Mouse (Mus musculus) embryonic fibroblast, embryonic 13.5 days (primary cell): ENCODE results near the gene Sept9. TPM values are rescaled to one million over a fixed set of nuclear protein-coding genes. Genes with fewer than 3 reads are reported as not detected.
A peak's percentile ranks its signal among the peaks of the same experiment; 100 is the strongest.

Source experiments
- H3K27ac ChIP-seq: 2 replicates; pipeline ENCODE4 v1.5.1; 2012; ENCODE audit warnings: low read length, control low read depth, inconsistent platforms; ENCODE audit not compliant: insufficient read depth
- H3K4me1 ChIP-seq: 2 replicates; pipeline ENCODE4 v1.6.1; 2011; ENCODE audit warnings: low read length; ENCODE audit not compliant: control insufficient read depth, insufficient read depth
- H3K4me3 ChIP-seq: 2 replicates; pipeline ENCODE4 v1.5.1; 2011; ENCODE audit warnings: mild to moderate bottlenecking, control low read depth, low read length; ENCODE audit not compliant: insufficient read depth
- CTCF ChIP-seq: IDR thresholded peaks from 2 replicates; pipeline ENCODE4 v1.5.1; 2011; ENCODE audit warnings: mild to moderate bottlenecking, control low read depth, low read length, moderate library complexity, borderline replicate concordance; ENCODE audit not compliant: insufficient read depth
- POLR2A ChIP-seq: IDR thresholded peaks from 2 replicates; pipeline ENCODE4 v1.6.1; 2011; ENCODE audit warnings: low read depth, mild to moderate bottlenecking, control low read depth, low read length, moderate library complexity
- polyA plus RNA-seq: library from polyadenylated mRNA; stranded (reverse); fragments of >200 nt; gene quantifications from 2 replicates; pipeline ENCODE4 v1.2.4, GENCODE M21; 2011; ENCODE audit warnings: low read depth; ENCODE audit not compliant: missing spikeins, insufficient read length

Sept9 gene
- polyA plus RNA-seq, 1 experiment, result 198 TPM

- H3K27ac ChIP-seq, result no peak overlapping the region
- peaks cover 2% of the 10 kb centered on the region; the same call in 1 of the 2 replicates for H3K4me1 ChIP-seq
- no peak for TF ChIP-seq POLR2A
- no peak for TF ChIP-seq CTCF
- no peak overlapping the region for H3K4me3 ChIP-seq
Observed at GRCm38 (mm10) chr11:117160791-117161190, 38.7 kb upstream of the Sept9 start.

- TF ChIP-seq CTCF (no peak), POLR2A (no peak)
Observed at GRCm38 (mm10) chr11:117161574-117161973, 37.9 kb upstream of the Sept9 start.

DNA sequence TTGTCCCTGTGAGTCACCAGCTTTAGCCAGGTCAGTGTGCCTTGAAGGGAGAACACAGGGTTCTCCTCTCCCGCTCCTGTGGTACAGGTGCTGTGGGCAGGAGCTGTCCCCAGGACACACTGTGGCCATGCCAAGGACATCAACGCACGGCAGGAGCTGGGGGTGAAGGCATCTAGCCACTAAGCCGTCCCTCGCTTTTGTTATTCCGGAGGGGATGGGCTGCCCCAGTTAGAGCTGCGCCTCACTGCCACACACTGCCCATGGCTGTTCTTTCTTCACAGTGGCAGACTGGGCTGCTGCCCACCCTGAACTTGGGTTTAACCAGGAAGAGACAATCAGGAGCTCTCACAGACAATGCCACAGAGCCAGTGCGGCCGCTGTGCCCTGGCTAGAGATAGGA, 36.4 kb upstream of the Sept9 start:
- Histone ChIP-seq H3K27ac (no peak overlapping the region), H3K4me1 (peaks cover 2% of the 10 kb centered on the region; the same call in 1 of the 2 replicates), H3K4me3 (no peak overlapping the region)
- TF ChIP-seq POLR2A, result no peak
- TF ChIP-seq CTCF, result no peak

More at GRCm38 (mm10) chr11:117161574-117161973, 37.9 kb upstream of the Sept9 start:
- no peak overlapping the region for H3K4me3 ChIP-seq
- no peak overlapping the region for H3K27ac ChIP-seq
- H3K4me1 ChIP-seq, result peaks cover 2% of the 10 kb centered on the region; the same call in 1 of the 2 replicates

GRCm38 (mm10) chr11:117163771-117164170, 35.7 kb upstream of the Sept9 start:
- Histone ChIP-seq H3K4me3 (no peak overlapping the region), H3K4me1 (peaks cover 2% of the 10 kb centered on the region; the same call in 1 of the 2 replicates), H3K27ac (no peak overlapping the region)
- TF ChIP-seq CTCF, result no peak
- no peak for TF ChIP-seq POLR2A

GRCm38 (mm10) chr11:117168278-117169087, 31.0 kb upstream of the Sept9 start:
- Histone ChIP-seq H3K4me3 (no peak overlapping the region), H3K27ac (no peak overlapping the region), H3K4me1 (no peaks in the 10 kb centered on the region)
- TF ChIP-seq CTCF, result no peak
- TF ChIP-seq POLR2A, result no peak

GRCm38 (mm10) chr11:117169088-117169635, 30.3 kb upstream of the Sept9 start:
- no peak for TF ChIP-seq POLR2A
- no peak for TF ChIP-seq CTCF

DNA sequence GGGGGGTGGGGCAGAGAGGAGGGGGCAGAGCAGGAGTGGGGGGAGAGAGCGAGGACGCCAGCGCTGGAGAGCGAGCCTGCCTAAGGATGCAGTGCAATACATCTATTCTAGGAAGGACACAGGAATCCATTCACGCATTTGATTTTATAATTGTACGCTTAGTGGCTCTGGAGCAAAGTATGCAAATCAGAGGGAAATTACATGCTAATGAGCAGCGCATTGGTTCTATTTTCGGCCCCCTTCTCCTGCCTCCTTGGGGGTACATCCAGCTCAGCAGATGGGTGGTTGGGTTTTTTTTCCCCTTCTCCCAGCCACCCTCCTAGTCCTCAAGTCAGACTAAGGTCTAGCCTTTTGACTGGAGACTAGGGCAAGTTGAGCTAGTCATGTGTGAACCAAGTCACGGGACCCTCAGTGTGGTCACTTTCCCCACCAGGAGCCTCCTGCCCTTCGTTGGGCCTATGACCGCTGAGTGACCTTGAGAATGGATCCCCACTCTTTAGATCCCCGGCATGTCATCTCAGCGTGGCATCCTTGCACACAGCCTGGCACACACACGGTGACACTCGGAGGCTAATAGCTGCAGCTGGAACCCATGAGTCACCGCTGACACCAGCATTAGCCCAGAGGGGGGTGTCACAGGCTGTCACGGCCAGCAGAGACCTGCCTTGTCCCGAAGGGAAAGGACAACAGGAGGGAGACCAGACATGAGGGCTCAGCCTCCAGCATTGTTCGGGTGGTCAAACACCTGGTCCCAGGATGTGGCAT, 29.5 kb upstream of the Sept9 start:
- Histone ChIP-seq H3K4me1 (no peaks in the 10 kb centered on the region), H3K27ac (no peak overlapping the region), H3K4me3 (no peak overlapping the region)
- TF ChIP-seq CTCF (no peak), POLR2A (no peak)

More at GRCm38 (mm10) chr11:117169088-117169635, 30.3 kb upstream of the Sept9 start:
- Histone ChIP-seq H3K4me3 (no peak overlapping the region), H3K27ac (no peak overlapping the region), H3K4me1 (no peaks in the 10 kb centered on the region)

DNA sequence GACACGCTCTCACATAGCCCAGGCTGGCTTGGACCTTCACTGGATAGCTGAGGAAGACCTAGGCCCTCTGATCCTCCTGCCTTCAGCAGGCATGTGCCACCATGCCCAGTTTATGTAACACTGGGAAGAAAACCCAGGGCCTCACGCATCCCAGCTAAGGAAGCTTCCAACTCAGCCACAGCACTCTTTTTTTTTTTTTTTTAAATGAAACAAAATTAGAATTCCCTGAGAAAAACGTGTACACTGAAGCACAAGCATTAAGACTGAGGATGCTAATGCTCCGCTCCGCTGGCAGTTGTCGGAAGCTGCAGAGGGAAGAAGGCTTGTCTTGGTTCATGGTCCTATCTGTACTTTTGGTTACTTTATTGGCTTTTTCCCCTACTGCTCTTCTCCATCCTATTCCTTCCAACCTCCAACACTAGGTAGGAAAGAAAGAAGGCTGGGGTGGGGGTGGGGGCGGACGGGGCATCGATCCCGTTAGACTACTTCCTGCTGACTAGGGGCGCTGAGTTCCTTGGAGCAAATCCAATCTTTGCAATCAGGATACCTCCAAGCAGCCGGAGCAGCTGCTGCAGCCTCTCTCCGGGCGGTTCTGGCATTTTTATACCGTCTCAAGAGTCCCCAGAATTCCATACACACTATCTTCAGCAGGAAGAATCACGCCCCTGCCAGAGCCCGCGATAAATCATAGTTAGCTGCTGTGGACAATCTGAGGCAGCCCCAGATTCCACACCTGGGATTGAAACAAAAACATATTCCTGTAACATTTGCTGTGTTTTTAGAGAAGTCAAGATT, 25.2 kb upstream of the Sept9 start:
- TF ChIP-seq CTCF (no peak), POLR2A (no peak)
- Histone ChIP-seq H3K4me1 (no peaks in the 10 kb centered on the region), H3K27ac (peak overlapping the region; percentile 14; the same call in 1 of the 2 replicates), H3K4me3 (peak overlapping the region; percentile 20)

GRCm38 (mm10) chr11:117174924-117175323, 24.5 kb upstream of the Sept9 start:
- Histone ChIP-seq H3K4me1 (no peaks in the 10 kb centered on the region), H3K4me3 (peak overlapping the region; percentile 20), H3K27ac (peak overlapping the region; percentile 14; the same call in 1 of the 2 replicates)
- TF ChIP-seq POLR2A (peak; percentile 59), CTCF (no peak)

DNA sequence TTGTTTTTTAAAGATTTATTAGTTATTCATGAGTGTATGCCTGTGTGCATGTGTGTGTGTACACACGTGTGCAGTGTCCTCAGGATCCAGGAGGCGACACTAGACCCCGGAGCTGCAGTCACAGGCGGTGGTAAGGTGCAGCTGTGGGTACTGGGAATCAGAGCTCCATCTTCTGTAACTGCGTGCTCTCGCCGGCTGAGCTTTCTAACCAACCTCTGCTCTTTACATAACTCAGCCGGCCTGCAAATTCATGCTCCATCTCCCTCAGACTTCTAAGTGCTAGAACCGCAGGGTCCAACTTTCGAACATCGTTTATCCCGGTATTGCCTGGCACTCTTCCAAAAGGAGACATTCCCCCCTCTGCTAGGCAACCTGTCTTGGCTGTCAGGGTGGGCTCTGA, 24.0 kb upstream of the Sept9 start:
- Histone ChIP-seq H3K4me1 (no peaks in the 10 kb centered on the region), H3K4me3 (no peak overlapping the region), H3K27ac (no peak overlapping the region)
- TF ChIP-seq POLR2A, result no peak
- TF ChIP-seq CTCF, result no peak
